In genomic region chr10:75697693-75698092, GRCm38 (mm10) we compare ENCODE assay signal across 22 mouse cellular contexts. TPM values are rescaled to one million over a fixed set of nuclear protein-coding genes. Genes with fewer than 3 reads are reported as not detected.
DNase-seq lines count a peak whose midpoint lies in the region; ATAC-seq and TF ChIP-seq lines count a peak whose summit lies in the region.
"Had no signal": no experiment of that assay in that cellular context is flagged by ENCODE, and none has a peak within 500 bp of the region (broad histone marks: within the 10 kb centered on the region; RNA-seq: fewer than 3 reads in every experiment).

No protein-coding gene starts in this region.

- no peaks in the 10 kb centered on the region for H3K9me3 ChIP-seq in heart, embryonic 10.5 days
- H3K9me3 ChIP-seq in MEL (replicated peaks; ENCODE audit: insufficient read depth, low read length): no peaks in the 10 kb centered on the region
- H3K9me3 ChIP-seq in liver, postnatal 0 days (ENCODE audit: low read length): no peaks in the 10 kb centered on the region
- no peaks in the 10 kb centered on the region for H3K9me3 ChIP-seq in lung, postnatal 0 days (ENCODE audit: low read length)
- H3K9me3 ChIP-seq: forebrain, embryonic 15.5 days; limb, embryonic 10.5 days; neural tube, embryonic 13.5 days had no signal

- no peak for TF ChIP-seq POLR2A in MEL (IDR thresholded peaks at IDR 0.05; ENCODE audit: control insufficient read depth in 1 of 2, insufficient read depth in 1 of 2, low read depth in 1 of 2, low read length in 2 of 2, poor library complexity in 1 of 2)

- intact Hi-C loops in heart, postnatal 25 days (cut with DNase I): no loop called here

- peaks cover 16% of the 10 kb centered on the region; the same call in 1 of the 2 replicates for H3K4me1 ChIP-seq in heart, embryonic 10.5 days
- peaks cover 12 to 31% of the 10 kb centered on the region in 2 experiments for H3K4me1 ChIP-seq in MEL (ENCODE audit: control insufficient read depth in 1 of 2, insufficient read depth in 2 of 2, low read length in 2 of 2)
- peaks cover 31% of the 10 kb centered on the region for H3K4me1 ChIP-seq in liver, postnatal 0 days (ENCODE audit: insufficient read depth)
- H3K4me1 ChIP-seq in lung, postnatal 0 days (ENCODE audit: insufficient read depth, low read depth, low read length): no peaks in the 10 kb centered on the region
- H3K4me1 ChIP-seq: forebrain, embryonic 15.5 days; limb, embryonic 10.5 days; neural tube, embryonic 13.5 days had no signal

- TF ChIP-seq RAD21 in MEL (IDR thresholded peaks at IDR 0.05; ENCODE audit: low read depth, low read length): no peak

- peak overlapping the region; percentile 69 for H3K4me2 ChIP-seq in liver, postnatal 0 days (ENCODE audit: low read depth, low read length)
- no peak overlapping the region for H3K4me2 ChIP-seq in lung, postnatal 0 days (replicated peaks; ENCODE audit: low read depth, low read length)
- H3K4me2 ChIP-seq: forebrain, embryonic 15.5 days; neural tube, embryonic 13.5 days had no signal

- DNase-seq in heart, embryonic 10.5 days (ENCODE audit: low spot score): no peak
- DNase-seq in heart, postnatal 25 days (ENCODE audit: low spot score): no peak
- DNase-seq in MEL (ENCODE audit: low read depth, low spot score): peak; percentile 51
- no peak for DNase-seq in liver, postnatal 0 days
- no peak for DNase-seq in lung, postnatal 0 days (ENCODE audit: low spot score)
- DNase-seq in c-Kit-positive CD71-positive TER-119-positive erythroid progenitor cells, embryonic 14.5 days (ENCODE audit: low spot score): no peak
- DNase-seq: adrenal gland, adult 2 months; cerebellum, adult 9-10 months; kidney, adult 9 months; kidney, postnatal 14 days; lung, postnatal 10 days; midbrain, embryonic 14.5 days; retina, postnatal 1 day; thymus, postnatal 25 days had no signal

- H3K27ac ChIP-seq in heart, embryonic 10.5 days: peak overlapping the region; percentile 67; the same call in 1 of the 2 replicates
- peak overlapping the region; percentile 86 for H3K27ac ChIP-seq in MEL (ENCODE audit: control insufficient read depth, low read depth, low read length)
- H3K27ac ChIP-seq in liver, postnatal 0 days (ENCODE audit: low read depth): peak overlapping the region; percentile 82
- H3K27ac ChIP-seq in lung, postnatal 0 days (ENCODE audit: low read length): no peak overlapping the region
- H3K27ac ChIP-seq: forebrain, embryonic 15.5 days; hindbrain, postnatal 0 days; layer of hippocampus, adult 2 months; limb, embryonic 10.5 days; neural tube, embryonic 13.5 days had no signal

- H3K9ac ChIP-seq in MEL (ENCODE audit: control insufficient read depth, low read depth, low read length, poor library complexity, severe bottlenecking): peak overlapping the region; percentile 24; the same call in 1 of the 2 replicates
- peak overlapping the region; percentile 54 for H3K9ac ChIP-seq in liver, postnatal 0 days (replicated peaks)
- H3K9ac ChIP-seq in lung, postnatal 0 days (replicated peaks; ENCODE audit: low read depth): no peak overlapping the region
- H3K9ac ChIP-seq: forebrain, embryonic 15.5 days; neural tube, embryonic 13.5 days had no signal

- no peak overlapping the region for H3K4me3 ChIP-seq in heart, embryonic 10.5 days
- H3K4me3 ChIP-seq in MEL (ENCODE audit: control insufficient read depth in 1 of 2, insufficient read depth in 1 of 2, low read depth in 2 of 2, low read length in 2 of 2): no peak overlapping the region
- peak overlapping the region; percentile 34 for H3K4me3 ChIP-seq in liver, postnatal 0 days (ENCODE audit: low read depth, low read length)
- no peak overlapping the region for H3K4me3 ChIP-seq in lung, postnatal 0 days (ENCODE audit: low read depth, low read length)
- H3K4me3 ChIP-seq: forebrain, embryonic 15.5 days; layer of hippocampus, adult 2 months; limb, embryonic 10.5 days; myocyte; neural tube, embryonic 13.5 days had no signal

- no peak for TF ChIP-seq CTCF in MEL (IDR thresholded peaks at IDR 0.05 in 2 of 3, conservative IDR thresholded peaks at IDR 0.05 in 1 of 3; ENCODE audit: control insufficient read depth in 1 of 3, insufficient read depth in 1 of 3, low read depth in 2 of 3, low read length in 3 of 3, poor library complexity in 1 of 3, severe bottlenecking in 1 of 3)
- TF ChIP-seq CTCF in liver, postnatal 0 days (IDR thresholded peaks at IDR 0.05; ENCODE audit: low read depth): no peak
- TF ChIP-seq CTCF in lung, postnatal 0 days (IDR thresholded peaks at IDR 0.05): no peak

- peak; percentile 12 for ATAC-seq in erythroid progenitor cell, adult 5-6 weeks (replicated peaks; ENCODE audit: low FRiP score, poor library complexity, severe bottlenecking)
- no peak for ATAC-seq in liver, postnatal 0 days
- no peak for ATAC-seq in lung, postnatal 0 days
- ATAC-seq: CD4-positive, CD25-positive, alpha-beta regulatory T cell, adult 4 months; forebrain, embryonic 15.5 days; hindbrain, postnatal 0 days had no signal

- no peak for TF ChIP-seq EP300 in MEL (IDR thresholded peaks at IDR 0.05; ENCODE audit: low read depth in 1 of 2, low read length in 2 of 2)
- TF ChIP-seq EP300 in liver, postnatal 0 days (IDR thresholded peaks at IDR 0.05; ENCODE audit: low read depth): no peak
- no peak for TF ChIP-seq EP300 in lung, postnatal 0 days (IDR thresholded peaks at IDR 0.05)

- WGBS in heart, embryonic 10.5 days: 83% methylated on average over 3 of the region's 3 CpGs
- WGBS in liver, postnatal 0 days (ENCODE audit: insufficient replicate concordance): 69% methylated on average over 3 of the region's 3 CpGs
- WGBS in lung, postnatal 0 days: 92% methylated on average over 3 of the region's 3 CpGs

- H3K27me3 ChIP-seq in heart, embryonic 10.5 days (ENCODE audit: insufficient read depth, poor library complexity, severe bottlenecking): no peaks in the 10 kb centered on the region
- no peaks in the 10 kb centered on the region for H3K27me3 ChIP-seq in MEL (ENCODE audit: control insufficient read depth in 1 of 2, insufficient read depth in 2 of 2, low read length in 2 of 2)
- H3K27me3 ChIP-seq in liver, postnatal 0 days (ENCODE audit: insufficient read depth, low read length): no peaks in the 10 kb centered on the region
- H3K27me3 ChIP-seq in lung, postnatal 0 days (replicated peaks; ENCODE audit: insufficient read depth, low read length): no peaks in the 10 kb centered on the region
- H3K27me3 ChIP-seq: forebrain, embryonic 15.5 days; neural tube, embryonic 13.5 days had no signal

- H3K79me2 ChIP-seq in MEL (ENCODE audit: control insufficient read depth, insufficient read depth, low read length, poor library complexity): no peaks in the 10 kb centered on the region

- H3K36me3 ChIP-seq in heart, embryonic 10.5 days: peaks cover 74% of the 10 kb centered on the region
- peaks cover 4 to 25% of the 10 kb centered on the region in 2 experiments; a peak in 3 of 4 replicates for H3K36me3 ChIP-seq in MEL (ENCODE audit: control insufficient read depth in 1 of 2, insufficient read depth in 2 of 2, low read length in 2 of 2)
- H3K36me3 ChIP-seq in liver, postnatal 0 days (replicated peaks; ENCODE audit: insufficient read depth, low read length): peaks cover 60% of the 10 kb centered on the region
- H3K36me3 ChIP-seq in lung, postnatal 0 days (ENCODE audit: insufficient read depth, low read length): peaks cover 30% of the 10 kb centered on the region; the same call in 1 of the 2 replicates

TF ChIP-seq in MEL, 35 proteins besides CTCF, POLR2A, EP300 and RAD21:
- TF ChIP-seq GATA1 (IDR thresholded peaks at IDR 0.05; ENCODE audit: low read depth, low read length): no peak
- no peak for TF ChIP-seq MAFK (IDR thresholded peaks at IDR 0.05; ENCODE audit: borderline replicate concordance, low read depth, low read length)
- TF ChIP-seq KAT2A (conservative IDR thresholded peaks at IDR 0.05; ENCODE audit: low read depth, low read length): no peak
- TF ChIP-seq MAX (IDR thresholded peaks at IDR 0.05; ENCODE audit: low read length): no peak
- no peak for TF ChIP-seq TAL1 (IDR thresholded peaks at IDR 0.05; ENCODE audit: low read length)
- TF ChIP-seq SMC3 (IDR thresholded peaks at IDR 0.05; ENCODE audit: low read depth, low read length): no peak
- no peak for TF ChIP-seq NRF1 (IDR thresholded peaks at IDR 0.05; ENCODE audit: insufficient read depth, low read depth, low read length, poor library complexity, severe bottlenecking)
- no peak for TF ChIP-seq NELFE (IDR thresholded peaks at IDR 0.05; ENCODE audit: low read depth, low read length)
- TF ChIP-seq USF2 (IDR thresholded peaks at IDR 0.05; ENCODE audit: borderline replicate concordance in 1 of 2, insufficient read depth in 1 of 2, low read depth in 1 of 2, low read length in 2 of 2): no peak
- TF ChIP-seq ZC3H11A (IDR thresholded peaks at IDR 0.05; ENCODE audit: low read depth, low read length): no peak
- no peak for TF ChIP-seq MEF2A (IDR thresholded peaks at IDR 0.05; ENCODE audit: extremely low read depth, insufficient replicate concordance, low read depth, low read length, poor library complexity, severe bottlenecking)
- no peak for TF ChIP-seq ETS1 (IDR thresholded peaks at IDR 0.05; ENCODE audit: low read depth, low read length)
- TF ChIP-seq POLR2AphosphoS5 (IDR thresholded peaks at IDR 0.05; ENCODE audit: borderline replicate concordance, low read depth, low read length): no peak
- no peak for TF ChIP-seq GABPA (IDR thresholded peaks at IDR 0.05; ENCODE audit: low read depth, low read length)
- TF ChIP-seq USF1 (IDR thresholded peaks at IDR 0.05; ENCODE audit: low read depth, low read length): no peak
- TF ChIP-seq RCOR1 (IDR thresholded peaks at IDR 0.05; ENCODE audit: low read depth, low read length): no peak
- no peak for TF ChIP-seq HCFC1 (IDR thresholded peaks at IDR 0.05; ENCODE audit: low read depth, low read length)
- TF ChIP-seq E2F4 (IDR thresholded peaks at IDR 0.05; ENCODE audit: borderline replicate concordance, low read depth, low read length): no peak

RNA-seq across cellular contexts. Expression of gene Susd2, which starts 53.9 kb away (rescaled TPM):
- polyA plus RNA-seq in heart, embryonic 10.5 days (2016; fragmentation: Nextera tagmentation; extraction: Ambion mirVana): 1.3 and 1.4 TPM in 2 replicates
- 1 to 10 TPM; 1.6 to 2.0 TPM for total RNA-seq in heart, postnatal 25 days (2021)
- 0.07 and 0.12 TPM in 2 replicates for total RNA-seq in MEL (2012; rRNA removed)
- under 1 TPM in 1 of 2 experiments, not detected in 1; 0.15 TPM for polyA plus RNA-seq in MEL (2012; ENCODE audit: insufficient read depth in 1 of 2, insufficient read length in 2 of 2, low read depth in 1 of 2, low replicate concordance in 2 of 2, missing spikeins in 1 of 2)
- total RNA-seq in erythroid progenitor cell, adult 5-6 weeks (2015; ENCODE audit: low replicate concordance): 2.5 and 3.4 TPM in 2 replicates
- total RNA-seq in erythroid progenitor cell, adult 5-6 weeks (2017; ENCODE audit: low replicate concordance): 2.1 and 2.3 TPM in 2 replicates
- 1.6 TPM in 2 replicates for polyA plus RNA-seq in liver, postnatal 0 days (2015; fragmentation: Nextera tagmentation; extraction: Ambion mirVana)
- 9.3 and 9.4 TPM in 2 replicates for polyA plus RNA-seq in lung, postnatal 0 days (2015; fragmentation: Nextera tagmentation; extraction: Ambion mirVana)
